ENCODE assay signal across 7 mouse cellular contexts in genomic region chr8:83997511-83998141, GRCm38 (mm10). TPM values are rescaled to one million over a fixed set of nuclear protein-coding genes. Genes with fewer than 3 reads are reported as not detected.
A peak's percentile ranks its signal among the peaks of the same experiment; 100 is the strongest.
DNase-seq lines count a peak whose midpoint lies in the region; ATAC-seq and TF ChIP-seq lines count a peak whose summit lies in the region.

Samd1 (plus strand) TSS chr8:83997672.

- H3K36me3 ChIP-seq in E14TG2a.4 (ENCODE audit: insufficient read depth, low read length): peaks cover 42% of the 10 kb centered on the region
- H3K36me3 ChIP-seq in heart, embryonic 16.5 days (ENCODE audit: control insufficient read depth, insufficient read depth): peaks cover 32% of the 10 kb centered on the region

- H3K4me2 ChIP-seq in heart, embryonic 16.5 days (ENCODE audit: low read depth, low read length): peak within 1 kb of the TSS; percentile 97

- TF ChIP-seq POLR2A in embryonic fibroblast, embryonic 13.5 days (IDR thresholded peaks at IDR 0.05; ENCODE audit: low read depth, low read length): no peak

- peak; percentile 68 for DNase-seq in adrenal gland, postnatal 10 days
- DNase-seq in large intestine, adult 2 months (ENCODE audit: low read depth, low spot score): no peak
- DNase-seq in lung, postnatal 10 days: peak; percentile 62
- peak; percentile 54 to 59 for DNase-seq in right cerebral cortex, adult 2 months (ENCODE audit: low spot score in 2 of 2)

- WGBS in heart, embryonic 16.5 days: under 1% methylated on average over 69 of the region's 112 CpGs
- 12% methylated on average over 99 of the region's 112 CpGs for WGBS in large intestine, adult 2 months

- H3K4me1 ChIP-seq in E14TG2a.4 (replicated peaks; ENCODE audit: low read depth, low read length): peaks cover 49% of the 10 kb centered on the region
- H3K4me1 ChIP-seq in embryonic fibroblast, embryonic 13.5 days (ENCODE audit: control insufficient read depth, insufficient read depth, low read length): peaks cover 3% of the 10 kb centered on the region; the same call in 1 of the 2 replicates
- H3K4me1 ChIP-seq in heart, embryonic 16.5 days (ENCODE audit: control insufficient read depth, insufficient read depth, low read length): peaks cover 20% of the 10 kb centered on the region

- H3K9me3 ChIP-seq in E14TG2a.4 (ENCODE audit: low read length): no peaks in the 10 kb centered on the region
- no peaks in the 10 kb centered on the region for H3K9me3 ChIP-seq in heart, embryonic 16.5 days (replicated peaks; ENCODE audit: control insufficient read depth, low read length)

- no peak for ATAC-seq in heart, embryonic 16.5 days (replicated peaks; ENCODE audit: extremely low read depth, insufficient read depth, low FRiP score)

- peak within 1 kb of the TSS; percentile 86 for H3K4me3 ChIP-seq in E14TG2a.4 (replicated peaks; ENCODE audit: low read length)
- H3K4me3 ChIP-seq in embryonic fibroblast, embryonic 13.5 days (ENCODE audit: insufficient read depth, low read length): peak within 1 kb of the TSS; percentile 81
- peak within 1 kb of the TSS; percentile 88 for H3K4me3 ChIP-seq in heart, embryonic 16.5 days (ENCODE audit: low read length)

- H3K9ac ChIP-seq in heart, embryonic 16.5 days (ENCODE audit: low read length): peak within 1 kb of the TSS; percentile 92

- H3K27me3 ChIP-seq in E14TG2a.4 (ENCODE audit: insufficient read depth, low read length): peaks cover 38% of the 10 kb centered on the region
- no peaks in the 10 kb centered on the region; the same call in 1 of the 2 replicates for H3K27me3 ChIP-seq in heart, embryonic 16.5 days (ENCODE audit: control insufficient read depth, insufficient read depth, low read length)

- H3K27ac ChIP-seq in embryonic fibroblast, embryonic 13.5 days (ENCODE audit: insufficient read depth, low read length): peak within 1 kb of the TSS; percentile 95
- peak within 1 kb of the TSS; percentile 97 for H3K27ac ChIP-seq in heart, embryonic 16.5 days (ENCODE audit: low read length)

- no peak for TF ChIP-seq CTCF in E14TG2a.4 (conservative IDR thresholded peaks at IDR 0.05; ENCODE audit: low read length)
- no peak for TF ChIP-seq CTCF in embryonic fibroblast, embryonic 13.5 days (IDR thresholded peaks at IDR 0.05; ENCODE audit: borderline replicate concordance, insufficient read depth, low read length)

RNA-seq across cellular contexts. Expression of gene Samd1, which starts in this region (rescaled TPM):
- total RNA-seq in adrenal gland, postnatal 10 days (2021): 10 to 100 TPM; 40.8 to 41.6 TPM
- 38.1 and 47.9 TPM in 2 replicates for polyA plus RNA-seq in embryonic fibroblast, embryonic 13.5 days (2011; ENCODE audit: insufficient read length, low read depth, missing spikeins)
- 5.4 and 6.0 TPM in 2 replicates for polyA plus RNA-seq in heart, embryonic 16.5 days (2015; fragmentation: Nextera tagmentation; extraction: Ambion mirVana)
- 35.7 and 37.6 TPM in 2 replicates for polyA plus RNA-seq in large intestine, adult 2 months (2012; rRNA removed)
